ENCODE assay signal across 8 mouse cellular contexts in genomic region chr6:38551989-38552635, GRCm38 (mm10). TPM values are rescaled to one million over a fixed set of nuclear protein-coding genes. Genes with fewer than 3 reads are reported as not detected.
DNase-seq lines count a peak whose midpoint lies in the region; ATAC-seq and TF ChIP-seq lines count a peak whose summit lies in the region.

No protein-coding gene starts in this region.

- TF ChIP-seq CTCF in left cerebral cortex, adult 2 months (IDR thresholded peaks at IDR 0.05) = no peak

- H3K9me3 ChIP-seq in hindbrain, embryonic 16.5 days (ENCODE audit: control insufficient read depth, low read length) = no peaks in the 10 kb centered on the region

- DNase-seq in WW6 (ENCODE audit: low read depth, low spot score) = peak; percentile 89
- peak; percentile 95 to 98 for DNase-seq in cerebellum, postnatal 4 days (ENCODE audit: low spot score in 2 of 2)
- DNase-seq in gastrocnemius, adult 18-20 months (ENCODE audit: low spot score) = peak; percentile 100
- DNase-seq in left cerebral cortex, adult 2 months (ENCODE audit: extremely low spot score in 1 of 2, low spot score in 2 of 2) = peak; percentile 96 to 97
- peak; percentile 95 to 98 for DNase-seq in right cerebral cortex, adult 2 months (ENCODE audit: low spot score in 2 of 2)
- DNase-seq in urinary bladder, postnatal 14 days (ENCODE audit: low spot score) = peak; percentile 99

- peak overlapping the region; percentile 90 for H3K9ac ChIP-seq in hindbrain, embryonic 16.5 days (ENCODE audit: low read depth, low read length)

- peaks cover 12% of the 10 kb centered on the region for H3K4me1 ChIP-seq in hindbrain, embryonic 16.5 days (ENCODE audit: control insufficient read depth, insufficient read depth, low read depth, low read length)

- under 1% methylated on average over 30 of the region's 32 CpGs for WGBS in hindbrain, embryonic 16.5 days

- no peaks in the 10 kb centered on the region for H3K36me3 ChIP-seq in hindbrain, embryonic 16.5 days (ENCODE audit: control insufficient read depth, insufficient read depth, low read length)

- intact Hi-C loops in left cerebral cortex, adult 2 months (cut with DNase I) = loop anchor here (1.0 kb wide), 1 partner anchor 18 kb away; no protein-coding TSS in a partner anchor

- peak overlapping the region; percentile 67 for H3K4me3 ChIP-seq in hindbrain, embryonic 16.5 days (ENCODE audit: low read length)
- peak overlapping the region; percentile 94 for H3K4me3 ChIP-seq in left cerebral cortex, adult 2 months

- H3K27ac ChIP-seq in hindbrain, embryonic 16.5 days (ENCODE audit: low read depth, low read length) = peak overlapping the region; percentile 99
- peak overlapping the region; percentile 99 for H3K27ac ChIP-seq in left cerebral cortex, adult 2 months

- peak; percentile 95 for ATAC-seq in hindbrain, embryonic 16.5 days
- ATAC-seq in megakaryocyte, adult 5-6 weeks (ENCODE audit: poor library complexity, severe bottlenecking) = peak; percentile 81

- H3K4me2 ChIP-seq in hindbrain, embryonic 16.5 days (ENCODE audit: low read length) = peak overlapping the region; percentile 51

- no peaks in the 10 kb centered on the region for H3K27me3 ChIP-seq in hindbrain, embryonic 16.5 days (replicated peaks; ENCODE audit: control insufficient read depth, insufficient read depth, low read length)

RNA-seq across cellular contexts. Expression of gene Luc7l2, which starts 1.0 kb away (rescaled TPM):
- total RNA-seq in gastrocnemius, adult 18-20 months (2021) = 100 to 1,000 TPM in 1 of 2 experiments, 10 to 100 TPM in 1; 93.4 to 108 TPM
- polyA plus RNA-seq in hindbrain, embryonic 16.5 days (2015; fragmentation: Nextera tagmentation; extraction: Ambion mirVana) = 31.9 and 33.5 TPM in 2 replicates
- total RNA-seq in left cerebral cortex, adult 2 months (2021) = 100 to 1,000 TPM; 180 to 183 TPM
- 143 and 149 TPM in 2 replicates for total RNA-seq in megakaryocyte, adult 5-6 weeks (2015)
- total RNA-seq in megakaryocyte, adult 5-6 weeks (2017) = 159 and 180 TPM in 2 replicates

RNA-seq across cellular contexts. Expression of gene Fmc1, which starts 18.8 kb away (rescaled TPM):
- 100 to 1,000 TPM; 144 to 163 TPM for total RNA-seq in gastrocnemius, adult 18-20 months (2021)
- 183 and 225 TPM in 2 replicates for polyA plus RNA-seq in hindbrain, embryonic 16.5 days (2015; fragmentation: Nextera tagmentation; extraction: Ambion mirVana)
- total RNA-seq in left cerebral cortex, adult 2 months (2021) = 10 to 100 TPM; 53.2 to 58.7 TPM
- 48.0 and 66.4 TPM in 2 replicates for total RNA-seq in megakaryocyte, adult 5-6 weeks (2015)
- 21.9 and 31.2 TPM in 2 replicates for total RNA-seq in megakaryocyte, adult 5-6 weeks (2017)

Comparison
In these comparisons a context has a peak if more than half of its experiments do, and no peak if none do; other contexts are left out.
1. Peak in every context shown above with its lines: DNase-seq, ATAC-seq, H3K4me3 ChIP-seq and H3K27ac ChIP-seq.